In genomic region chr7:47139823-47140325, GRCm38 (mm10) we compare ENCODE assay signal across 30 mouse cellular contexts. TPM values are rescaled to one million over a fixed set of nuclear protein-coding genes. Genes with fewer than 3 reads are reported as not detected.
DNase-seq lines count a peak whose midpoint lies in the region; ATAC-seq and TF ChIP-seq lines count a peak whose summit lies in the region.
"Had no signal": no experiment of that assay in that cellular context is flagged by ENCODE, and none has a peak within 500 bp of the region (broad histone marks: within the 10 kb centered on the region; RNA-seq: fewer than 3 reads in every experiment).

No protein-coding gene starts in this region.

- 86% methylated on average over 8 of the region's 8 CpGs for WGBS in forebrain, embryonic 16.5 days
- 80% methylated on average over 8 of the region's 8 CpGs for WGBS in embryonic facial prominence, embryonic 10.5 days

- peak overlapping the region; percentile 96 for H3K27ac ChIP-seq in CH12.LX (ENCODE audit: insufficient read depth, low read depth)
- H3K27ac ChIP-seq in forebrain, embryonic 16.5 days (ENCODE audit: low read length) = no peak overlapping the region
- H3K27ac ChIP-seq in embryonic facial prominence, embryonic 10.5 days (replicated peaks) = no peak overlapping the region
- H3K27ac ChIP-seq: embryonic facial prominence, embryonic 13.5 days; forebrain, embryonic 12.5 days; forebrain, embryonic 15.5 days; heart, embryonic 15.5 days; hindbrain, embryonic 14.5 days; hindbrain, postnatal 0 days; intestine, embryonic 15.5 days had no signal

- peak; percentile 86 for DNase-seq in CH12.LX (ENCODE audit: extremely low read depth)
- peak; percentile 43 for DNase-seq in induced T-regulatory cell, adult 2 months (ENCODE audit: low read depth)
- peak; percentile 60 to 78 for DNase-seq in natural killer cell, adult 2 months (ENCODE audit: low spot score in 2 of 2)
- DNase-seq in kidney, adult 11 months = no peak
- DNase-seq in embryonic facial prominence, embryonic 10.5 days (ENCODE audit: low spot score) = no peak
- DNase-seq: adrenal gland, adult 2 months; adrenal gland, postnatal 14 days; cerebellum, adult 11 months; cerebellum, adult 2 months; cerebellum, adult 9-11 months; cerebellum, postnatal 25 days; gastrocnemius, postnatal 10 days; heart, adult 18-20 months; heart, postnatal 10 days; heart, postnatal 4 days had no signal

- dilution Hi-C loops in CH12.LX (cut with MboI; ENCODE audit: extremely low pct_ligation_motif_present, extremely low pct_unique_long_range_greater_than_20kb, low sequenced_read_pairs) = no loop called here

- peak overlapping the region in 1 of 3 experiments; percentile 15 for H3K4me3 ChIP-seq in CH12.LX (replicated peaks in 1 of 3; ENCODE audit: low read depth in 2 of 3, low read length in 2 of 3, poor library complexity in 1 of 3)
- no peak overlapping the region for H3K4me3 ChIP-seq in forebrain, embryonic 16.5 days (replicated peaks; ENCODE audit: low read length)
- H3K4me3 ChIP-seq in embryonic facial prominence, embryonic 10.5 days = no peak overlapping the region
- H3K4me3 ChIP-seq: embryonic facial prominence, embryonic 13.5 days; erythroblast, embryonic 14.5 days; forebrain, embryonic 12.5 days; forebrain, embryonic 15.5 days; heart, embryonic 12.5 days; heart, embryonic 15.5 days; intestine, embryonic 15.5 days had no signal

- TF ChIP-seq EP300 in CH12.LX (IDR thresholded peaks at IDR 0.05; ENCODE audit: low read length) = peak; percentile 61

- no peaks in the 10 kb centered on the region for H3K9me3 ChIP-seq in CH12.LX (replicated peaks; ENCODE audit: low read length)
- no peaks in the 10 kb centered on the region for H3K9me3 ChIP-seq in forebrain, embryonic 16.5 days (ENCODE audit: control insufficient read depth, low read length)
- no peaks in the 10 kb centered on the region for H3K9me3 ChIP-seq in embryonic facial prominence, embryonic 10.5 days
- H3K9me3 ChIP-seq: embryonic facial prominence, embryonic 13.5 days; forebrain, embryonic 12.5 days; forebrain, embryonic 15.5 days; G1E; heart, embryonic 12.5 days; heart, embryonic 15.5 days; intestine, embryonic 15.5 days had no signal

- no peaks in the 10 kb centered on the region for H3K36me3 ChIP-seq in CH12.LX (replicated peaks in 1 of 2; ENCODE audit: control insufficient read depth in 1 of 2, insufficient read depth in 1 of 2, low read length in 1 of 2)
- H3K36me3 ChIP-seq in forebrain, embryonic 16.5 days (ENCODE audit: control insufficient read depth, insufficient read depth) = no peaks in the 10 kb centered on the region
- H3K36me3 ChIP-seq in embryonic facial prominence, embryonic 10.5 days (replicated peaks) = no peaks in the 10 kb centered on the region
- H3K36me3 ChIP-seq: embryonic facial prominence, embryonic 13.5 days; forebrain, embryonic 12.5 days; forebrain, embryonic 15.5 days; G1E; heart, embryonic 12.5 days; heart, embryonic 15.5 days; intestine, embryonic 15.5 days had no signal

- in situ Hi-C loops in CH12.LX (cut with MboI; ENCODE audit: low pct_ligation_motif_present, low pct_unique_long_range_greater_than_20kb, low sequenced_read_pairs) = loop anchor here (5.0 to 10.0 kb wide), 2 partner anchors 58 to 175 kb away; no protein-coding TSS in a partner anchor

- H3K4me1 ChIP-seq in CH12.LX (ENCODE audit: control insufficient read depth in 1 of 2, insufficient read depth in 2 of 2) = peaks cover 10 to 41% of the 10 kb centered on the region in 2 experiments
- H3K4me1 ChIP-seq in forebrain, embryonic 16.5 days (replicated peaks; ENCODE audit: control insufficient read depth, insufficient read depth, low read length) = no peaks in the 10 kb centered on the region
- no peaks in the 10 kb centered on the region for H3K4me1 ChIP-seq in embryonic facial prominence, embryonic 10.5 days
- H3K4me1 ChIP-seq: embryonic facial prominence, embryonic 13.5 days; forebrain, embryonic 12.5 days; forebrain, embryonic 15.5 days; heart, embryonic 12.5 days; heart, embryonic 15.5 days; intestine, embryonic 15.5 days had no signal

- H3K79me2 ChIP-seq in CH12.LX (replicated peaks; ENCODE audit: control insufficient read depth, extremely low read depth, insufficient read depth, poor library complexity, severe bottlenecking) = no peaks in the 10 kb centered on the region

- no peak; a peak in 1 of 4 replicates for TF ChIP-seq CTCF in CH12.LX (conservative IDR thresholded peaks at IDR 0.05 in 1 of 2, IDR thresholded peaks at IDR 0.05 in 1 of 2; ENCODE audit: low read depth in 2 of 2, low read length in 2 of 2)

- H3K27me3 ChIP-seq in CH12.LX (replicated peaks) = no peaks in the 10 kb centered on the region
- H3K27me3 ChIP-seq in forebrain, embryonic 16.5 days (replicated peaks; ENCODE audit: control insufficient read depth, insufficient read depth, low read length) = peaks cover 2% of the 10 kb centered on the region; the same call in 1 of the 2 replicates
- H3K27me3 ChIP-seq in embryonic facial prominence, embryonic 10.5 days (replicated peaks; ENCODE audit: low read depth, poor library complexity, severe bottlenecking) = peaks cover 15% of the 10 kb centered on the region
- H3K27me3 ChIP-seq: Patski had no signal

- no peak for ATAC-seq in forebrain, embryonic 16.5 days
- ATAC-seq: forebrain, embryonic 15.5 days; hindbrain, postnatal 0 days; intestine, embryonic 15.5 days; Patski had no signal

- H3K9ac ChIP-seq in CH12.LX (ENCODE audit: insufficient read depth, low read depth) = no peak overlapping the region; the same call in 1 of the 2 replicates
- no peak overlapping the region for H3K9ac ChIP-seq in forebrain, embryonic 16.5 days (replicated peaks; ENCODE audit: low read depth, low read length)
- H3K9ac ChIP-seq: embryonic facial prominence, embryonic 13.5 days; forebrain, embryonic 12.5 days; forebrain, embryonic 15.5 days; heart, embryonic 12.5 days; heart, embryonic 15.5 days; hindbrain, embryonic 14.5 days; intestine, embryonic 15.5 days had no signal

- peak overlapping the region; percentile 18 for H3K4me2 ChIP-seq in CH12.LX (ENCODE audit: insufficient read depth, low read depth, poor library complexity, severe bottlenecking)
- no peak overlapping the region for H3K4me2 ChIP-seq in forebrain, embryonic 16.5 days (ENCODE audit: low read length)
- H3K4me2 ChIP-seq: embryonic facial prominence, embryonic 13.5 days; forebrain, embryonic 12.5 days; forebrain, embryonic 15.5 days; heart, embryonic 12.5 days; heart, embryonic 15.5 days; hindbrain, embryonic 14.5 days; intestine, embryonic 15.5 days had no signal

- peak; percentile 39; the same call in 1 of the 2 replicates for TF ChIP-seq POLR2A in CH12.LX (IDR thresholded peaks at IDR 0.05; ENCODE audit: low read depth, low read length)

- TF ChIP-seq RAD21 in CH12.LX (IDR thresholded peaks at IDR 0.05; ENCODE audit: low read depth, low read length) = no peak

TF ChIP-seq in CH12.LX, 34 proteins besides CTCF, POLR2A, EP300 and RAD21 (continues in another document):
- TF ChIP-seq TBP (conservative IDR thresholded peaks at IDR 0.05; ENCODE audit: low read depth, low read length) (0 out of 2 replicates have a peak, but pooled peaks have one; percentile 23), GABPA (IDR thresholded peaks at IDR 0.05; ENCODE audit: insufficient replicate concordance, low read depth, low read length) (no peak), UBTF (IDR thresholded peaks at IDR 0.05; ENCODE audit: low read depth, low read length) (0 out of 2 replicates have a peak, but pooled peaks have one; percentile 23), ETS1 (conservative IDR thresholded peaks at IDR 0.05; ENCODE audit: low read depth, low read length) (peak; percentile 43), USF1 (IDR thresholded peaks at IDR 0.05; ENCODE audit: low read depth, low read length) (no peak), ZMIZ1 (IDR thresholded peaks at IDR 0.05; ENCODE audit: low read depth, low read length) (no peak), TCF12 (IDR thresholded peaks at IDR 0.05; ENCODE audit: low read depth, low read length) (peak; percentile 60; the same call in 1 of the 2 replicates), PAX5 (IDR thresholded peaks at IDR 0.05; ENCODE audit: low read length) (no peak), SIN3A (IDR thresholded peaks at IDR 0.05; ENCODE audit: low read length) (0 out of 2 replicates have a peak, but pooled peaks have one; percentile 52), KAT2A (IDR thresholded peaks at IDR 0.05; ENCODE audit: insufficient replicate concordance, low read length) (no peak), CHD2 (IDR thresholded peaks at IDR 0.05; ENCODE audit: low read length) (no peak), MAX (IDR thresholded peaks at IDR 0.05; ENCODE audit: low read length) (no peak), POLR2AphosphoS2 (IDR thresholded peaks at IDR 0.05; ENCODE audit: low read depth, low read length) (no peak), ELF1 (IDR thresholded peaks at IDR 0.05; ENCODE audit: low read depth, low read length) (peak; percentile 66; the same call in 1 of the 2 replicates), MAFK (IDR thresholded peaks at IDR 0.05; ENCODE audit: insufficient replicate concordance, low read length) (no peak), MXI1 (IDR thresholded peaks at IDR 0.05; ENCODE audit: low read depth, low read length) (peak; percentile 71; the same call in 1 of the 2 replicates), NELFE (IDR thresholded peaks at IDR 0.05; ENCODE audit: low read depth, low read length) (no peak), NRF1 (IDR thresholded peaks at IDR 0.05; ENCODE audit: low read depth, low read length) (0 out of 2 replicates have a peak, but pooled peaks have one; percentile 34), HCFC1 (IDR thresholded peaks at IDR 0.05; ENCODE audit: low read depth, low read length) (no peak; the same call in 1 of the 2 replicates), ZKSCAN1 (IDR thresholded peaks at IDR 0.05; ENCODE audit: borderline replicate concordance, low read depth, low read length) (no peak), ZNF384 (IDR thresholded peaks at IDR 0.05; ENCODE audit: low read depth, low read length) (peak; percentile 70), BHLHE40 (IDR thresholded peaks at IDR 0.05; ENCODE audit: low read depth, low read length) (peak; percentile 33; the same call in 1 of the 2 replicates), JUN (IDR thresholded peaks at IDR 0.05; ENCODE audit: insufficient read depth, low read depth, low read length) (no peak), MEF2A (IDR thresholded peaks at IDR 0.05; ENCODE audit: borderline replicate concordance, low read depth, low read length) (peak; percentile 75), MYC (IDR thresholded peaks at IDR 0.05; ENCODE audit: low read depth, low read length) (0 out of 2 replicates have a peak, but pooled peaks have one; percentile 11), CHD1 (IDR thresholded peaks at IDR 0.05; ENCODE audit: low read depth, low read length) (0 out of 2 replicates have a peak, but pooled peaks have one; percentile 59)

RNA-seq across cellular contexts. Expression of gene Ptpn5, which starts 6.4 kb away (rescaled TPM):
- total RNA-seq in CH12.LX (2012; rRNA removed) (1.6 and 1.9 TPM in 2 replicates), CH12.LX (2014; rRNA removed) (0.90 TPM in 2 replicates)
- 3.0 and 3.4 TPM in 2 replicates for polyA plus RNA-seq in CH12.LX (2012; ENCODE audit: insufficient read length, low read depth)
- polyA plus RNA-seq in forebrain, embryonic 16.5 days (2015; fragmentation: Nextera tagmentation; extraction: Ambion mirVana) = 68.5 and 103 TPM in 2 replicates
- 2.9 and 3.2 TPM in 2 replicates for polyA plus RNA-seq in embryonic facial prominence, embryonic 10.5 days (2016; fragmentation: Nextera tagmentation; extraction: Ambion mirVana)
- total RNA-seq: common myeloid progenitor, adult 5-6 weeks; gastrocnemius, adult 18-20 months; gastrocnemius, postnatal 4 days; heart, adult 18-20 months; heart, postnatal 10 days; heart, postnatal 4 days had no signal
- polyA plus RNA-seq: erythroblast, embryonic 14.5 days; G1E had no signal

Comparison
In these comparisons a context has a peak if more than half of its experiments do, and no peak if none do; other contexts are left out.
1. DNase-seq: peak in CH12.LX (single experiment), induced T-regulatory cell, adult 2 months (single experiment) and natural killer cell, adult 2 months (2 of 2); none in kidney, adult 11 months (single experiment) and embryonic facial prominence, embryonic 10.5 days (single experiment).
2. RNA of gene Ptpn5, which starts 6.4 kb away (polyA plus RNA-seq): 68.5 to 103 TPM in forebrain, embryonic 16.5 days; 3.0 to 3.4 TPM in CH12.LX and 2.9 to 3.2 TPM in embryonic facial prominence, embryonic 10.5 days; every median in the first group is over 10 times any median in the second.